Mouse (Mus musculus) skeletal muscle tissue, postnatal 0 days (tissue): ENCODE results near the gene Olfr109. TPM values are rescaled to one million over a fixed set of nuclear protein-coding genes. Genes with fewer than 3 reads are reported as not detected.

Experiments
- polyA plus RNA-seq: library from polyadenylated mRNA; unstranded; fragments of >200 nt; fragmentation: Nextera tagmentation; extraction: Ambion mirVana; gene quantifications from 2 replicates; pipeline ENCODE4 v1.2.1, GENCODE M21; 2015

The Olfr109 gene
- not detected in 2 replicates for polyA plus RNA-seq

GRCm38 (mm10) chr17:37458616-37459015, at the start of gene Olfr109:
Olfr109 (plus strand) TSS chr17:37458916.

GRCm38 (mm10) chr17:37445180-37445579, 13.5 kb upstream of the Olfr109 start, which contains the start of gene Olfr108:
Olfr108 (plus strand) TSS chr17:37445480.

GRCm38 (mm10) chr17:37483452-37483851, 24.7 kb downstream of the Olfr109 start, which contains the start of gene H2-M2:
H2-M2 (minus strand) TSS chr17:37483552.

GRCm38 (mm10) chr17:37491930-37492518, 33.3 kb downstream of the Olfr109 start, which contains the start of gene Olfr110:
Olfr110 (plus strand) TSS chr17:37492468.

GRCm38 (mm10) chr17:37507730-37508129, 49.0 kb downstream of the Olfr109 start, which contains the start of gene Olfr111:
Olfr111 (plus strand) TSS chr17:37508030.

Other genes starting within 250 kb of the Olfr109 start
- not detected in 2 replicates for gene Olfr95, start 245.8 kb upstream of the Olfr109 start, polyA plus RNA-seq
- not detected in 2 replicates for gene Olfr96, start 238.8 kb upstream of the Olfr109 start, polyA plus RNA-seq
- gene Olfr97, start 221.6 kb upstream of the Olfr109 start, polyA plus RNA-seq = not detected in 2 replicates
- not detected in 2 replicates for gene Olfr98, start 195.2 kb upstream of the Olfr109 start, polyA plus RNA-seq
- 2.7 and 3.8 TPM in 2 replicates for gene H2-M3, start 188.7 kb upstream of the Olfr109 start, polyA plus RNA-seq
- not detected in 2 replicates for gene Olfr99, start 175.5 kb upstream of the Olfr109 start, polyA plus RNA-seq
- not detected in 2 replicates for gene Olfr101, start 154.6 kb upstream of the Olfr109 start, polyA plus RNA-seq
- gene Olfr102, start 141.9 kb upstream of the Olfr109 start, polyA plus RNA-seq = not detected in 2 replicates
- gene Olfr103, start 119.2 kb upstream of the Olfr109 start, polyA plus RNA-seq = not detected in 2 replicates
- not detected in 2 replicates for gene Olfr104-ps, start 99.3 kb upstream of the Olfr109 start, polyA plus RNA-seq
- not detected in 2 replicates for gene Olfr105-ps, start 79.9 kb upstream of the Olfr109 start, polyA plus RNA-seq
- not detected in 2 replicates for gene Olfr106-ps, start 68.5 kb upstream of the Olfr109 start, polyA plus RNA-seq
- gene Olfr107, start 59.7 kb upstream of the Olfr109 start, polyA plus RNA-seq = not detected in 2 replicates
- not detected in 2 replicates for gene Olfr108, start 13.4 kb upstream of the Olfr109 start, polyA plus RNA-seq
- not detected in 2 replicates for gene H2-M2, start 24.6 kb downstream of the Olfr109 start, polyA plus RNA-seq
- not detected in 2 replicates for gene Olfr110, start 33.6 kb downstream of the Olfr109 start, polyA plus RNA-seq
- not detected in 2 replicates for gene Olfr111, start 49.1 kb downstream of the Olfr109 start, polyA plus RNA-seq
- gene Olfr112, start 110.5 kb downstream of the Olfr109 start, polyA plus RNA-seq = not detected in 2 replicates
- gene Olfr113, start 118.7 kb downstream of the Olfr109 start, polyA plus RNA-seq = not detected in 2 replicates
- not detected in 2 replicates for gene Olfr114, start 133.8 kb downstream of the Olfr109 start, polyA plus RNA-seq
- not detected in 2 replicates for gene Olfr115, start 168.2 kb downstream of the Olfr109 start, polyA plus RNA-seq
- gene Olfr116, start 168.3 kb downstream of the Olfr109 start, polyA plus RNA-seq = not detected in 2 replicates
- not detected in 2 replicates for gene Olfr117, start 204.9 kb downstream of the Olfr109 start, polyA plus RNA-seq
- gene Olfr118, start 208.1 kb downstream of the Olfr109 start, polyA plus RNA-seq = not detected in 2 replicates
- not detected in 2 replicates for gene Olfr119, start 237.6 kb downstream of the Olfr109 start, polyA plus RNA-seq